Mouse (Mus musculus): Measurements from ENCODE around the gene Mcm2.

GRCm38 (mm10) chr6:88901471-88901870 is 2.9 kb upstream of the Mcm2 start:
- TF ChIP-seq MAFK (IDR thresholded peaks at IDR 0.05; ENCODE audit: insufficient read depth, low read depth, low read length) (no peak), ZC3H11A (IDR thresholded peaks at IDR 0.05; ENCODE audit: borderline replicate concordance, low read depth, low read length) (no peak), CHD2 (IDR thresholded peaks at IDR 0.05; ENCODE audit: low read depth, low read length) (no peak), ZNF384 (IDR thresholded peaks at IDR 0.05; ENCODE audit: low read depth, low read length) (no peak), HCFC1 (IDR thresholded peaks at IDR 0.05; ENCODE audit: borderline replicate concordance, insufficient read depth, low read length) (no peak)
